Mouse (Mus musculus): ENCODE data around the gene Rhobtb3. TPM values are rescaled to one million over a fixed set of nuclear protein-coding genes. Genes with fewer than 3 reads are reported as not detected.
"Not testable (repeated sequence)": the region's sequence is repeated elsewhere in the genome, so short reads cannot be mapped to it uniquely, and the experiment has no call there.

Gene Rhobtb3
- polyA plus RNA-seq, 1 experiment from 2014 or later, result 34.1 TPM

- no peaks in the 10 kb centered on the region for H3K9me3 ChIP-seq (replicated peaks)
- H3K4me3 ChIP-seq, result peak overlapping the region; percentile 90
- peak overlapping the region; percentile 97; the same call in 1 of the 2 replicates for H3K9ac ChIP-seq
- no peak for ATAC-seq (ENCODE audit: insufficient number of reproducible peaks, low FRiP score)
- H3K27me3 ChIP-seq (replicated peaks), result no peaks in the 10 kb centered on the region
- peak overlapping the region; percentile 99 for H3K27ac ChIP-seq (ENCODE audit: poor library complexity, severe bottlenecking)
- 0 out of 2 replicates have a peak, but pooled peaks cover 2% of the 10 kb centered on the region for H3K36me3 ChIP-seq
- peak overlapping the region; percentile 76 for H3K4me2 ChIP-seq
- peaks cover 12% of the 10 kb centered on the region for H3K4me1 ChIP-seq (replicated peaks)
- 2% methylated on average over 7 of the region's 7 CpGs for WGBS
These were observed 507 bp upstream of the Rhobtb3 start for GRCm38 (mm10) chr13:75944044-75944820.

- WGBS, result under 1% methylated on average over 6 of the region's 6 CpGs
- Histone ChIP-seq H3K4me1 (replicated peaks) (peaks cover 17% of the 10 kb centered on the region), H3K4me2 (peak overlapping the region; percentile 76), H3K27ac (ENCODE audit: poor library complexity, severe bottlenecking) (peak overlapping the region; percentile 99), H3K9ac (peak overlapping the region; percentile 97), H3K4me3 (peak overlapping the region; percentile 90), H3K27me3 (replicated peaks) (no peaks in the 10 kb centered on the region), H3K36me3 (peaks cover 14% of the 10 kb centered on the region), H3K9me3 (replicated peaks) (no peaks in the 10 kb centered on the region)
- no peak for ATAC-seq (ENCODE audit: insufficient number of reproducible peaks, low FRiP score)
These were observed 994 bp downstream of the Rhobtb3 start for GRCm38 (mm10) chr13:75942731-75943130.

DNA sequence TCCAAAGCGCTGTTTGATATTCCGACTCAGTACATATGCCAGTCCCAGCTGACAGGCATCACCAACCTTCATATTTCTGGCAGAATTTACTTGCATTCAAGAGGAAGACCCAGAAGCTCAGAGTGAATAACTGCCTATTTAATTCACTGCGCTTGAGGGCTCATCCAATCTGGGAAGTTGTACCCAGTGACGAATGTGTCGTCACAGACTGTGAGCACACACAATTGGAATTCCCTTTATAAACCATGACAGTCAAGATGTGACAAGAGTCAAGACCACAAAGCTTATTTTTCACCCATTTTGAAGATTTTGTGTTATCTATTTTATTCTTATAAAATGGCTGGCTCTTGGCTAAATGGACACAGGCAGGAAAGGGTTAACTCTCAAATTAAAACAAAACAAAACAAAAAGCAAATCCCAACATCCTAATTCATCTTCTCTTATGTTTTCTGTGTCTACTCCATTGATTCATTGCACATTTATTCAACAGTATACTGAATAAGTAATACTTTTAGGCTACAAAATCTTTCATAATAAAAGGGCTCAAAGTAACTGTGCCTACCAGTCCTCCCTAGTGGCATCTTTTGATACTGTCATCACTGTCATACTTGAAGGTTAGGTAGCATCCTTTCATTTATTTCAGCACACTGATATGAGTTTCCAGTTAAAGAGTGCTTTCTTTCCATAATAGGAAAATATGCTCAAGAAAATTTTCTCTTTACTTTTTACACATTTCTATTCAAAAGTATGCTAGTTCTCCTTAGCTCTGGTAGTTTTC lies 2.0 kb downstream of the Rhobtb3 start:
- Histone ChIP-seq H3K27me3 (replicated peaks) (no peaks in the 10 kb centered on the region), H3K36me3 (peaks cover 19% of the 10 kb centered on the region), H3K9ac (no peak overlapping the region), H3K4me1 (replicated peaks) (peaks cover 18% of the 10 kb centered on the region), H3K4me2 (peak overlapping the region; percentile 38), H3K4me3 (no peak overlapping the region), H3K27ac (ENCODE audit: poor library complexity, severe bottlenecking) (no peak overlapping the region), H3K9me3 (replicated peaks) (no peaks in the 10 kb centered on the region)
- WGBS, result 87% methylated on average over 5 of the region's 5 CpGs
- ATAC-seq (ENCODE audit: insufficient number of reproducible peaks, low FRiP score), result no peak

DNA sequence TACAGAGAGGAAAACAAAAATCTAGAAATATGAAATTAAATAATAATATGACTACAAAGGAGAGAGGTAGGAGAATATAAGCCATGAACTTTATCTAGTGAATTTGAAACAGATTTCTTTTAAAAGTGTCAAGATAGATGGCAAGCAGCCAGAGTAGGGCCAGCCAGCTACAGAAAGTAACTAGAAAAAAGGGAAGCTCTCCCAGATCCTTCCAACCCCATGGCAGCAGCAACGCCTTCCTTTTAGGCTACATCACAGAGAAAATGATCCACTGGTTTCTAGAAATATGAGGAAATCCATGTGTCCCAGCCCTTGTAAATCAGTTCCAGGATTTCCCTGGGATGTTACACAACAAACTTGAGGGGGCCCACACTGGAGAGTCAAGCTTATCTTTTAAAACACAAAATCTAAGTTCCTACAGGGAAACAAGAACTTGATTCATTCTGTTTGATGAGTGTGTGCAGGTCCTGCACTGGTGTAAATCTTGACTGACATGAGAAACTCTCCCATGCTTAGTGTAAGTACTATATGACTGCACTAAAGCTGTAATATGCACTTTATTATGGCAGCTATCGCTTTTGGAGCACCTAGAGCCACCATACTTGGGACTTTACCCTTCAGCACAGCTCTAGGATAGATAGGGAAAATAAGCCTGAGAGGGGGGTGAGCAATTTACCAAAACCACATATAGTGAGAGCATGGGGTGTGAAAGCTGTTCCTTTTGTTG lies 2.8 kb downstream of the Rhobtb3 start:
- H3K27me3 ChIP-seq (replicated peaks), result no peaks in the 10 kb centered on the region

GRCm38 (mm10) chr13:75938866-75939265 lies 4.9 kb downstream of the Rhobtb3 start:
- ATAC-seq (ENCODE audit: insufficient number of reproducible peaks, low FRiP score), result no peak
- Histone ChIP-seq H3K4me1 (replicated peaks) (peaks cover 15% of the 10 kb centered on the region), H3K27me3 (replicated peaks) (no peaks in the 10 kb centered on the region), H3K4me2 (no peak overlapping the region), H3K36me3 (peaks cover 19% of the 10 kb centered on the region), H3K9ac (no peak overlapping the region), H3K27ac (ENCODE audit: poor library complexity, severe bottlenecking) (no peak overlapping the region), H3K9me3 (replicated peaks) (no peaks in the 10 kb centered on the region), H3K4me3 (no peak overlapping the region)
- WGBS, result 75% methylated on average over 5 of the region's 5 CpGs

More for the DNA sequence above, 2.8 kb downstream of the Rhobtb3 start:
- Histone ChIP-seq H3K4me1 (replicated peaks) (peaks cover 18% of the 10 kb centered on the region), H3K36me3 (peaks cover 19% of the 10 kb centered on the region), H3K27ac (ENCODE audit: poor library complexity, severe bottlenecking) (no peak overlapping the region), H3K9me3 (replicated peaks) (no peaks in the 10 kb centered on the region), H3K4me2 (peak overlapping the region; percentile 38), H3K9ac (no peak overlapping the region), H3K4me3 (no peak overlapping the region)
- WGBS, result 87% methylated on average over 2 of the region's 2 CpGs
- no peak for ATAC-seq (ENCODE audit: insufficient number of reproducible peaks, low FRiP score)

DNA sequence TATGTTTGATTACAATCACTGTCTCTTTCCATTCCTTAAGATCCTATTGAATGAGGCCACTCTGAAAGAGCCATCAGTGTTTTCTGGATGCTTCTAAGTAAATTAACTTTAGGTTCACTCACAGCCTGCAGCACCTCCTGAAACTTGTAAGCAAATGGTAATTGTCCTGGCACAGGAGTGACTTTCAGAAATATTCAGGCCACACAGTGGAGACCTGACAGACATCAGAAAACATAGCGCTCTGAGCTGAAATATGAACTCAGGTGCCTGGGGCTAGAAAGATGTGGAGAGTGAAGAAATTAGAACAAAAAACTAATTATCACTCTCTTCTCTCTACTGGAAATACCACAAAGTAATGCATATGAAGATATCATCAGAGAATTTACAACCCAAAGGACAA lies 10.4 kb downstream of the Rhobtb3 start:
- Histone ChIP-seq H3K27me3 (replicated peaks) (no peaks in the 10 kb centered on the region), H3K9me3 (replicated peaks) (no peaks in the 10 kb centered on the region), H3K4me2 (no peak overlapping the region), H3K36me3 (peaks cover 36% of the 10 kb centered on the region), H3K4me3 (no peak overlapping the region), H3K9ac (no peak overlapping the region), H3K27ac (ENCODE audit: poor library complexity, severe bottlenecking) (no peak overlapping the region), H3K4me1 (replicated peaks) (peaks cover 21% of the 10 kb centered on the region)
- ATAC-seq (ENCODE audit: insufficient number of reproducible peaks, low FRiP score), result no peak
- 95% methylated on average over 1 of the region's 1 CpGs for WGBS

DNA sequence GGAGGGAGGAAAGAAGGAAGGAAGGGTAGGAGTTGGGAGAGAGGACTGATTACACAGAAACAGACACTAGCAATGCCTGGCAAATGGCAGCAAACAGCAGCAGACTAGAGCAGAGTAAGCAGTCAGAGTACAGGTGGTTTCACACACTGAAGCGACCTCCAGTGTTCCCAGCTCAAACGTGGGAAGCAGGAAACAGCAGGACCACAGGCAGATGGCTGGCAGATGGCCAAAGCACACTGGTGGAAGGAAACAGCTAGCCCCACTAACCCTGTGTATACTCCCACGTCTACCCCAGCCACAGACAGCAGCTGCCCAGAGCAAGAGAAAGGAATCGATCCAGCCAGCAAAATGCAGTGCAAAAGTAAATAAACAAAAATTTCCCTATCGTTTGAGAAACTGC lies 12.7 kb downstream of the Rhobtb3 start:
- peaks cover 28% of the 10 kb centered on the region for H3K36me3 ChIP-seq
- peaks cover 15% of the 10 kb centered on the region for H3K4me1 ChIP-seq (replicated peaks)
- H3K27ac ChIP-seq (ENCODE audit: poor library complexity, severe bottlenecking), result peak overlapping the region; percentile 68
- H3K4me2 ChIP-seq, result no peak overlapping the region
- no peaks in the 10 kb centered on the region for H3K27me3 ChIP-seq (replicated peaks)
- no peak overlapping the region for H3K9ac ChIP-seq
- no peaks in the 10 kb centered on the region for H3K9me3 ChIP-seq (replicated peaks)
- H3K4me3 ChIP-seq, result no peak overlapping the region
- ATAC-seq (ENCODE audit: insufficient number of reproducible peaks, low FRiP score), result peak; percentile 87
- 22% methylated on average over 5 of the region's 5 CpGs for WGBS

DNA sequence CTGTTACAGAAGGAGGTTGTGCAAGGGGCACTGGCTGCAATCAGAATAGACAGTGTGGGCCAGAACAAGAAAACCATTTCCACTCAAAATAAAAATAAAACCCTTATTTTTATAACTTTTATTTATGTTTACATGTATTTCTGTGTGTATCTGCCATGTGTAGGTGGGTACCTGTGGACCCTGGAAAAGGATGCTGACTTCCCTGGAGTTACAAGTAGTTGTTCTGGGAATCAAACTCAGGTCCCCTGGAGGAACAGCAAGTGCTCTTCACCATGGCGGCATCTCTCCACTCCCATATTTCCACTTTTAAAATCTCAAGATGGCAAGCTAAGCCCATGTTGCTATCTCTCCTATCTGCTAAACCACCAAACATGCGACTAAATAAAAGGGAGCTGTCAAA lies 13.1 kb downstream of the Rhobtb3 start:
- Histone ChIP-seq H3K4me3 (no peak overlapping the region), H3K27me3 (replicated peaks) (no peaks in the 10 kb centered on the region), H3K9ac (no peak overlapping the region), H3K4me2 (no peak overlapping the region), H3K27ac (ENCODE audit: poor library complexity, severe bottlenecking) (peak overlapping the region; percentile 68), H3K9me3 (replicated peaks) (no peaks in the 10 kb centered on the region), H3K36me3 (peaks cover 28% of the 10 kb centered on the region), H3K4me1 (replicated peaks) (peaks cover 15% of the 10 kb centered on the region)
- ATAC-seq (ENCODE audit: insufficient number of reproducible peaks, low FRiP score), result peak; percentile 2; the same call in 1 of the 2 replicates
- 62% methylated on average over 2 of the region's 2 CpGs for WGBS

GRCm38 (mm10) chr13:75930023-75930422 lies 13.7 kb downstream of the Rhobtb3 start:
- WGBS, result 93% methylated on average over 20 of the region's 20 CpGs

GRCm38 (mm10) chr13:75929071-75929470 lies 14.7 kb downstream of the Rhobtb3 start:
- H3K27me3 ChIP-seq (replicated peaks); ATAC-seq (ENCODE audit: insufficient number of reproducible peaks, low FRiP score); H3K27ac ChIP-seq (ENCODE audit: poor library complexity, severe bottlenecking); H3K9ac ChIP-seq; H3K9me3 ChIP-seq (replicated peaks); H3K4me3 ChIP-seq; H3K4me2 ChIP-seq: not testable (repeated sequence)
- H3K36me3 ChIP-seq, result peaks cover 28% of the 10 kb centered on the region
- 90% methylated on average over 5 of the region's 5 CpGs for WGBS
- H3K4me1 ChIP-seq (replicated peaks), result peaks cover 15% of the 10 kb centered on the region

More at GRCm38 (mm10) chr13:75930023-75930422, 13.7 kb downstream of the Rhobtb3 start:
- peaks cover 28% of the 10 kb centered on the region for H3K36me3 ChIP-seq
- H3K27ac ChIP-seq (ENCODE audit: poor library complexity, severe bottlenecking), result no peak overlapping the region
- no peaks in the 10 kb centered on the region for H3K27me3 ChIP-seq (replicated peaks)
- H3K4me3 ChIP-seq, result no peak overlapping the region
- H3K9me3 ChIP-seq (replicated peaks), result no peaks in the 10 kb centered on the region
- no peak overlapping the region for H3K4me2 ChIP-seq
- no peak overlapping the region for H3K9ac ChIP-seq
- H3K4me1 ChIP-seq (replicated peaks), result peaks cover 15% of the 10 kb centered on the region
- peak; percentile 29; the same call in 1 of the 2 replicates for ATAC-seq (ENCODE audit: insufficient number of reproducible peaks, low FRiP score)

GRCm38 (mm10) chr13:75927951-75928350 lies 15.8 kb downstream of the Rhobtb3 start:
- H3K27me3 ChIP-seq (replicated peaks), result no peaks in the 10 kb centered on the region
- ATAC-seq (ENCODE audit: insufficient number of reproducible peaks, low FRiP score), result no peak
- H3K4me1 ChIP-seq (replicated peaks), result peaks cover 15% of the 10 kb centered on the region
- H3K4me3 ChIP-seq, result no peak overlapping the region
- H3K36me3 ChIP-seq, result peaks cover 28% of the 10 kb centered on the region
- H3K9me3 ChIP-seq (replicated peaks), result no peaks in the 10 kb centered on the region
- H3K4me2 ChIP-seq, result no peak overlapping the region
- H3K9ac ChIP-seq, result no peak overlapping the region
- H3K27ac ChIP-seq (ENCODE audit: poor library complexity, severe bottlenecking), result no peak overlapping the region

Data from heart, embryonic 12.5 days (tissue).